ENCODE assay signal across 8 mouse cellular contexts in genomic region chr5:119712679-119713246, GRCm38 (mm10). TPM values are rescaled to one million over a fixed set of nuclear protein-coding genes. Genes with fewer than 3 reads are reported as not detected.
DNase-seq lines count a peak whose midpoint lies in the region; ATAC-seq and TF ChIP-seq lines count a peak whose summit lies in the region.

No protein-coding gene starts in this region.

- H3K27me3 ChIP-seq in hindbrain, postnatal 0 days (ENCODE audit: insufficient read depth, low read length), result peaks cover 33% of the 10 kb centered on the region

- H3K9ac ChIP-seq in hindbrain, postnatal 0 days (replicated peaks; ENCODE audit: low read length), result no peak overlapping the region

- H3K27ac ChIP-seq in hindbrain, postnatal 0 days, result no peak overlapping the region

- ATAC-seq in hindbrain, postnatal 0 days, result 0 out of 2 replicates have a peak, but pooled peaks have one; percentile 35
- peak; percentile 79 for ATAC-seq in megakaryocyte-erythroid progenitor cell, adult 5-6 weeks (replicated peaks; ENCODE audit: low FRiP score, low TSS enrichment, poor library complexity, severe bottlenecking)

- TF ChIP-seq CTCF in hindbrain, postnatal 0 days (IDR thresholded peaks at IDR 0.05; ENCODE audit: low read depth), result peak; percentile 94

- H3K4me1 ChIP-seq in hindbrain, postnatal 0 days (ENCODE audit: insufficient read depth, low read length), result no peaks in the 10 kb centered on the region

- no peaks in the 10 kb centered on the region for H3K36me3 ChIP-seq in hindbrain, postnatal 0 days (ENCODE audit: insufficient read depth, low read length)

- no peaks in the 10 kb centered on the region for H3K9me3 ChIP-seq in hindbrain, postnatal 0 days (ENCODE audit: low read length)

- DNase-seq in R1 (ENCODE audit: low read depth, low spot score), result peak; percentile 86
- DNase-seq in cerebellum, adult 9-11 months, result peak; percentile 38
- DNase-seq in gastrocnemius, adult 18-20 months (ENCODE audit: low spot score), result peak; percentile 67
- DNase-seq in hindbrain, postnatal 0 days (ENCODE audit: low spot score), result peak; percentile 88
- DNase-seq in left cerebral cortex, postnatal 10 days (ENCODE audit: extremely low spot score in 1 of 2, low spot score in 2 of 2), result peak; percentile 39 to 78
- DNase-seq in right cerebral cortex, postnatal 36 days (ENCODE audit: low spot score in 2 of 2), result peak; percentile 30 to 47
- peak; percentile 70 to 86 for DNase-seq in urinary bladder, postnatal 36 days (ENCODE audit: low spot score in 2 of 2)

- H3K4me3 ChIP-seq in hindbrain, postnatal 0 days (ENCODE audit: low read length), result no peak overlapping the region

- intact Hi-C loops in left cerebral cortex, postnatal 10 days (cut with DNase I), result loop anchor here (5.0 kb wide), 1 partner anchor 930 kb away; no protein-coding TSS in a partner anchor

- WGBS in hindbrain, postnatal 0 days, result 11% methylated on average over 22 of the region's 22 CpGs

- H3K4me2 ChIP-seq in hindbrain, postnatal 0 days (ENCODE audit: low read depth, low read length), result 0 out of 2 replicates have a peak overlapping the region, but pooled peaks have one; percentile 29

RNA-seq across cellular contexts. Expression of gene Tbx3, which starts 42.3 kb away (rescaled TPM):
- 1 to 10 TPM; 4.5 to 8.7 TPM for total RNA-seq in gastrocnemius, adult 18-20 months (2021)
- total RNA-seq in hindbrain, postnatal 0 days (2014; rRNA removed), result 1.3 and 6.7 TPM in 2 replicates
- 2.4 and 2.9 TPM in 2 replicates for polyA plus RNA-seq in hindbrain, postnatal 0 days (2015; fragmentation: Nextera tagmentation; extraction: Ambion mirVana)
- 1 to 10 TPM; 3.0 to 5.1 TPM for total RNA-seq in left cerebral cortex, postnatal 10 days (2021)
- total RNA-seq in megakaryocyte-erythroid progenitor cell, adult 5-6 weeks (2014; fragmentation: Nextera tagmentation), result not detected in 2 replicates
- total RNA-seq in megakaryocyte-erythroid progenitor cell, adult 5-6 weeks (2017), result not detected in 2 replicates

Comparison
In these comparisons a context has a peak if more than half of its experiments do, and no peak if none do; other contexts are left out.
1. DNase-seq: peak in every context shown above with its lines; median percentile 88 in hindbrain, postnatal 0 days; 86 in R1; 78 in urinary bladder, postnatal 36 days; 67 in gastrocnemius, adult 18-20 months; 58 in left cerebral cortex, postnatal 10 days; 38 in right cerebral cortex, postnatal 36 days; 38 in cerebellum, adult 9-11 months.